Mouse (Mus musculus): Measurements from ENCODE around the gene Zfp36l2. TPM values are rescaled to one million over a fixed set of nuclear protein-coding genes. Genes with fewer than 3 reads are reported as not detected.

Gene Zfp36l2
- total and polyA plus RNA-seq, 2 experiments from 2014 or later = 5.5 to 16.7 TPM

DNA sequence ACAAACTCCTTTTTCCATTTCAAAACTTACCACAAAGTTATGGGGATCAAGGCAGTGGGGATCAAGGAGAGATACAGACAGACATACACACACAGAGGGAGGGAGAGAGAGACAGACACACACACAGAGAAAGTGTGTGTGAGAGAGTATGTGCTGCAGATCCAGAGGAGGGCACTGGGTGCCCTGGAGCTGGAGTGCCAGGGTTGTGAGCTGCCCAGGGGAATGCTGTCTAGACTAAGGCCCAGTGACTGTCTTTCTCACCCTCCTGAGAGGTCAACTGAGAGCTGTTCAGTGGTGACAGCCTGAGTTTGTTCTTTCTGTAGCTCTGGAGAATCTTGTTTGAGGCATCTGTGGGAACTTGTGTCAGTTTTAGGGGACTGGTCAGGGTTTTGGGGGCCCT, 8.6 kb upstream of the Zfp36l2 start:
- H3K4me2 ChIP-seq (ENCODE audit: low read depth, low read length) = no peak overlapping the region
- no peak overlapping the region for H3K9ac ChIP-seq (replicated peaks; ENCODE audit: low read length)
- no peak overlapping the region for H3K27ac ChIP-seq
- no peaks in the 10 kb centered on the region for H3K9me3 ChIP-seq (ENCODE audit: low read length)
- no peak for ATAC-seq
- TF ChIP-seq CTCF (IDR thresholded peaks at IDR 0.05; ENCODE audit: low read depth) = no peak
- no peaks in the 10 kb centered on the region for H3K36me3 ChIP-seq (ENCODE audit: insufficient read depth, low read length)
- no peak for DNase-seq (ENCODE audit: low spot score)
- H3K4me3 ChIP-seq (ENCODE audit: low read length) = no peak overlapping the region
- H3K27me3 ChIP-seq (ENCODE audit: insufficient read depth, low read length) = no peaks in the 10 kb centered on the region
- H3K4me1 ChIP-seq (ENCODE audit: insufficient read depth, low read length) = no peaks in the 10 kb centered on the region

DNA sequence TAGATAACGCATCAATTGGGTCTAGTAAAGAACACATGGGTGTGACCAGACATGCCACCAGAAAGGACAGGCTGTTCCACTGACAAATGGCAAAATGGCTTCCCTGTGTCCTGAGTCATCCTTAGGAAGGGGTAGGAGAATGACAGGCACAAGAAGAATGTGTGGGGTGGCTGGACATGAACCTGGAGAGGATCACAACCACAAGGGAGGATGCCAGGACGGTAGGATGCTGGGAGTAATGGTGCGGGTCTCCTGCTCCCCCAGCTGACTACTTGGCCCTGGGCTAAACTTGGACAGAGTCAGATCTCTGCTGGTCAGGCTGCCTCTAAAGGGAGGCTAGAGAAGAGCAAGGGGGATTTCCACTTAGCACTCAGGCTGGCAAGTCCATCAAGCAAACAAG, 8.1 kb upstream of the Zfp36l2 start:
- no peak for DNase-seq (ENCODE audit: low spot score)

DNA sequence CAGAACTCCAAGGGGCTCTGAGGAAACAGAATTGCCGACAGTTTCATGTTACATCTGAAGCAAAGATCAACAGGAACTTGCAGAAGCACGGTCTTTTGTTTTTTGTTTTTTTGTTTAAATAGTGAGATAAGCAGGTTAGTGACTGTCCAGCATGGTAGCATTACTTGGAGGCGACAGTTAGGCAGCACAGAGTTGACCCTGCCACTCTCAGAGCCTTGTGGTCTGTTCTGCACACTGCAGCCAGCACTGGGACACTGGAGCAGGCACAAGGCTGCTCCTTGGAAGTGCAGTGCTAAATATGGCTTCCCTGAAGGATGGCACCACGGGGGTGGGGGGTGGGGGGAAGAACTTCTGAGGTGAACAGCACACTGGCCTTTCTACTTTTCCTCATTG, 7.3 kb upstream of the Zfp36l2 start:
- Histone ChIP-seq H3K27me3 (ENCODE audit: insufficient read depth, low read length) (no peaks in the 10 kb centered on the region), H3K4me2 (ENCODE audit: low read depth, low read length) (no peak overlapping the region), H3K9me3 (ENCODE audit: low read length) (no peaks in the 10 kb centered on the region), H3K9ac (replicated peaks; ENCODE audit: low read length) (no peak overlapping the region), H3K4me3 (ENCODE audit: low read length) (no peak overlapping the region), H3K36me3 (ENCODE audit: insufficient read depth, low read length) (no peaks in the 10 kb centered on the region), H3K4me1 (ENCODE audit: insufficient read depth, low read length) (no peaks in the 10 kb centered on the region), H3K27ac (no peak overlapping the region)
- DNase-seq (ENCODE audit: low spot score) = no peak
- no peak for ATAC-seq
- 61% methylated on average over 4 of the region's 4 CpGs for WGBS
- peak; percentile 28; the same call in 1 of the 2 replicates for TF ChIP-seq CTCF (IDR thresholded peaks at IDR 0.05; ENCODE audit: low read depth)

More for the DNA sequence above, 8.1 kb upstream of the Zfp36l2 start:
- no peak overlapping the region for H3K4me3 ChIP-seq (ENCODE audit: low read length)
- H3K9ac ChIP-seq (replicated peaks; ENCODE audit: low read length) = no peak overlapping the region
- no peak for TF ChIP-seq CTCF (IDR thresholded peaks at IDR 0.05; ENCODE audit: low read depth)
- H3K27me3 ChIP-seq (ENCODE audit: insufficient read depth, low read length) = no peaks in the 10 kb centered on the region
- H3K4me2 ChIP-seq (ENCODE audit: low read depth, low read length) = no peak overlapping the region
- ATAC-seq = no peak
- no peaks in the 10 kb centered on the region for H3K36me3 ChIP-seq (ENCODE audit: insufficient read depth, low read length)
- WGBS = 87% methylated on average over 3 of the region's 3 CpGs
- no peaks in the 10 kb centered on the region for H3K4me1 ChIP-seq (ENCODE audit: insufficient read depth, low read length)
- H3K9me3 ChIP-seq (ENCODE audit: low read length) = no peaks in the 10 kb centered on the region
- H3K27ac ChIP-seq = no peak overlapping the region

DNA sequence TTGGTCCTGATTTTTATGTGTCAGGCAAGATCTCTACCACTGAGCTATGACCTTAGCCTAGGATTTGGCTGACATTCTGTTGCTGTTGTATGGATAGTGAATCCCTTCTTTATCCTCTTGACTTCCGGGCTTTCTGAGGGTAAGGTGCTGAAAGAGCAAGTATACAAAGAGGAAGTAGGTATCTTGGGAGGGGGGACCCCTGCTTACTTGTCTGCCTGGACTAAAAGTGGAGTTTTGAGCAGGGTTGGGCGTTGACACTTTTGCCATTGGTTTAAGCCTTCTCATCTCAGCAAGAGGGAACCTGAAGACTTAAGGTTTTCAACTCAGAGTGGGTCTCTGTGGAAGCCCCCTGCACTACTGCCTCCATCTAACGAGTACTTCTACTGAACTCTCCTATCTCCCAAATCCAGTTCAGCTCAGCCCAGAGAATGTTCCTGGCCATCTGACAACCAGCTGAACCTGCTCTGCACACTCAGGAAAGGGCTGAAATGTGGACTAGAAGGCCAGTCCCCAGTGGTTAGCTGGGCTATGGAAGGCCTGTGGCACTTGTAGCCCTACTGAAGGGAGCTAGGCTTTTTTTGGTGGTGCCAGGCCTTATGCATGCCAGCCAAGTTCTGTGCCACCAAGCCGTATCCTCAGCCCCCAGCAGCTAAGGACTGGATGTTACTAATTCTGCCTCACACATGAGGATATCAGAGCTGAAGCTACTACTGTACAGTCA, 6.7 kb upstream of the Zfp36l2 start:
- WGBS = 85% methylated on average over 4 of the region's 4 CpGs
- no peaks in the 10 kb centered on the region for H3K9me3 ChIP-seq (ENCODE audit: low read length)
- H3K4me2 ChIP-seq (ENCODE audit: low read depth, low read length) = no peak overlapping the region
- H3K27me3 ChIP-seq (ENCODE audit: insufficient read depth, low read length) = no peaks in the 10 kb centered on the region
- no peak for TF ChIP-seq CTCF (IDR thresholded peaks at IDR 0.05; ENCODE audit: low read depth)
- no peaks in the 10 kb centered on the region for H3K36me3 ChIP-seq (ENCODE audit: insufficient read depth, low read length)
- no peak overlapping the region for H3K27ac ChIP-seq
- ATAC-seq (no peak), DNase-seq (ENCODE audit: low spot score) (no peak)
- H3K9ac ChIP-seq (replicated peaks; ENCODE audit: low read length) = no peak overlapping the region
- H3K4me1 ChIP-seq (ENCODE audit: insufficient read depth, low read length) = no peaks in the 10 kb centered on the region
- no peak overlapping the region for H3K4me3 ChIP-seq (ENCODE audit: low read length)

DNA sequence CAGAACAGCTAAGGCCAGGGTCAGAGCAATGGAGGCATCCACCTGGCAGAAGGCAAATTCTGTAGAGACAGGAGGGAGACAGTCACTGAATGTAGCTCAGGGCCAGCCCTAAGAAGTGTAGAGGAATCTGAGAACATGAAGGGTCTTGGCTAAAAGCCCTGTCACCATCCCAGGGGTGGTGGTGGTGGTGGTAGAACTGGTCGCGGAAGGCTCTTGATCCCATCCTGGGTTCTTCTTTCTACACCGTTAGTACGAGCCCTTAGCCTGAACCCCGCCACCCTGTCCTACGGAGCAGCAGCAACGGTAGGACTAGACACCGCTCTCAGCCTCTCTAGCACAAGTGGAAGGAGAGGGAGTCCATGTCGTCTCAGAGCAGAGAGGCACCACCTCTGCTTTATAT, 5.7 kb upstream of the Zfp36l2 start:
- H3K9me3 ChIP-seq (ENCODE audit: low read length) = no peaks in the 10 kb centered on the region
- H3K4me2 ChIP-seq (ENCODE audit: low read depth, low read length) = no peak overlapping the region
- WGBS = 83% methylated on average over 9 of the region's 9 CpGs
- no peak overlapping the region for H3K9ac ChIP-seq (replicated peaks; ENCODE audit: low read length)
- no peaks in the 10 kb centered on the region for H3K4me1 ChIP-seq (ENCODE audit: insufficient read depth, low read length)
- ATAC-seq (no peak), DNase-seq (ENCODE audit: low spot score) (no peak)
- TF ChIP-seq CTCF (IDR thresholded peaks at IDR 0.05; ENCODE audit: low read depth) = no peak
- no peak overlapping the region for H3K27ac ChIP-seq
- H3K4me3 ChIP-seq (ENCODE audit: low read length) = no peak overlapping the region
- no peaks in the 10 kb centered on the region for H3K27me3 ChIP-seq (ENCODE audit: insufficient read depth, low read length)
- no peaks in the 10 kb centered on the region for H3K36me3 ChIP-seq (ENCODE audit: insufficient read depth, low read length)

DNA sequence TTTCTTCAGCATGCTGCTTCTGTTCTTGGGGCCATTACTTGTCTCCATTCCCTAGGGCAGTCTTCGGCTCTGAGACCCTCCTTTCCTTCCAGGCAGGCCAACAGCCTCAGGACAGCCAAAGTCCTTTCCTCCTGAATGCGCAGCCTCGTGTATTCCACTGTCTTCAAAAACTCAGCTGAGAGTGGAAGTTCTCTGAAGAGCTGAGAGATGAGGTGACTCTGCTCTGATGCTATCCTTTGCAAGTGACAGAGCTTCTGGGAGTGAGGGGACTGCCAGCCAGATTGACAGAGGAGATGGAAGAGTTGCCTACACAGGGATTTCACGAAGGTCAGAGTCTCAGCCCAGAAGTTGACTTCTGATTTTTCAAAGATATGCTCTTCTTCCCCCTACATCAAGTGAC, 4.2 kb upstream of the Zfp36l2 start:
- no peaks in the 10 kb centered on the region for H3K4me1 ChIP-seq (ENCODE audit: insufficient read depth, low read length)
- no peak overlapping the region for H3K27ac ChIP-seq
- DNase-seq (ENCODE audit: low spot score) = no peak
- TF ChIP-seq CTCF (IDR thresholded peaks at IDR 0.05; ENCODE audit: low read depth) = no peak
- no peak overlapping the region for H3K4me2 ChIP-seq (ENCODE audit: low read depth, low read length)
- H3K36me3 ChIP-seq (ENCODE audit: insufficient read depth, low read length) = no peaks in the 10 kb centered on the region
- H3K9me3 ChIP-seq (ENCODE audit: low read length) = no peaks in the 10 kb centered on the region
- H3K27me3 ChIP-seq (ENCODE audit: insufficient read depth, low read length) = no peaks in the 10 kb centered on the region
- H3K4me3 ChIP-seq (ENCODE audit: low read length) = no peak overlapping the region
- no peak for ATAC-seq
- no peak overlapping the region for H3K9ac ChIP-seq (replicated peaks; ENCODE audit: low read length)
- WGBS = 93% methylated on average over 4 of the region's 4 CpGs

DNA sequence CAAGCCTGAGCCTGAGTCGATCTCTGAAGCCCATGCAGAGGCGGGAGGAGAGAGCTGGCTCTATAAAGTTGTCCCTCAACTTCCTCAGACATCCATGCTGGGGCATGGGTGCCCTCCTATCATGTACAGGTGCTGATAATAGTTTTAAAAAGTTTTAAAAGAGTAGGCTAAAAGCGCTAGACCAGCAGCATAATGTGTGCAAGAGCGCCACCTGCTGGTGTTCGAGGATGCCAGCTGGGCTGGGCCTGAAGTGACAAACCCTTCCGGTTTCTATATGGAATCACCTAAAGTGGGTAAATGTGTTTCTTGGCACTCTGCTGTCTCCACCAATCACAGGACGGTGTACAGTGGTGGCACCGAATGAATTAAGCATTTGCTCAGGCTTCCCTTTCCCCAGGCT, 3.1 kb upstream of the Zfp36l2 start:
- peak; percentile 91 for DNase-seq (ENCODE audit: low spot score)
- no peak for ATAC-seq
- Histone ChIP-seq H3K27me3 (ENCODE audit: insufficient read depth, low read length) (no peaks in the 10 kb centered on the region), H3K36me3 (ENCODE audit: insufficient read depth, low read length) (no peaks in the 10 kb centered on the region), H3K27ac (no peak overlapping the region), H3K4me1 (ENCODE audit: insufficient read depth, low read length) (no peaks in the 10 kb centered on the region), H3K4me2 (ENCODE audit: low read depth, low read length) (no peak overlapping the region), H3K4me3 (ENCODE audit: low read length) (no peak overlapping the region), H3K9me3 (ENCODE audit: low read length) (no peaks in the 10 kb centered on the region), H3K9ac (replicated peaks; ENCODE audit: low read length) (no peak overlapping the region)
- 28% methylated on average over 8 of the region's 8 CpGs for WGBS
- peak; percentile 93 for TF ChIP-seq CTCF (IDR thresholded peaks at IDR 0.05; ENCODE audit: low read depth)
